Mouse (Mus musculus): Measurements from ENCODE around the gene Wdr45. TPM values are rescaled to one million over a fixed set of nuclear protein-coding genes. Genes with fewer than 3 reads are reported as not detected.
"Not testable (repeated sequence)": the region's sequence is repeated elsewhere in the genome, so short reads cannot be mapped to it uniquely, and the experiment has no call there.

The Wdr45 gene
- 32.1 and 32.8 TPM in 2 replicates for polyA plus RNA-seq (2014; fragmentation: Nextera tagmentation; extraction: Ambion mirVana)

- ATAC-seq (ENCODE audit: insufficient read depth) = peak; percentile 97
- peak within 1 kb of the TSS; percentile 61 for H3K4me2 ChIP-seq
- H3K9me3 ChIP-seq (ENCODE audit: low read depth, low read length); H3K9ac ChIP-seq; H3K27me3 ChIP-seq (ENCODE audit: insufficient read depth, low read length); H3K36me3 ChIP-seq (ENCODE audit: insufficient read depth); H3K4me1 ChIP-seq (ENCODE audit: insufficient read depth): not testable (repeated sequence)
- H3K4me3 ChIP-seq (ENCODE audit: low read depth, low read length) = peak within 1 kb of the TSS; percentile 32
- H3K27ac ChIP-seq (ENCODE audit: low read depth) = 0 out of 2 replicates have a peak within 1 kb of the TSS, but pooled peaks have one; percentile 33
- 10% methylated on average over 34 of the region's 60 CpGs for WGBS
- DNase-seq = peak; percentile 95
These were observed at the start of gene Wdr45 for GRCm38 (mm10) chrX:7714135-7714899. Gene Wdr45, plus strand, starts transcription at chrX:7714333.

GRCm38 (mm10) chrX:7664791-7665190, 49.3 kb upstream of the Wdr45 start:
- no peak overlapping the region for H3K4me3 ChIP-seq (ENCODE audit: low read depth, low read length)
- no peaks in the 10 kb centered on the region for H3K27me3 ChIP-seq (ENCODE audit: insufficient read depth, low read length)
- DNase-seq (no peak), ATAC-seq (ENCODE audit: insufficient read depth) (no peak)
- WGBS = 89% methylated on average over 11 of the region's 11 CpGs
- H3K27ac ChIP-seq (ENCODE audit: low read depth) = no peak overlapping the region
- TF ChIP-seq CTCF (IDR thresholded peaks at IDR 0.05; ENCODE audit: low read depth) = no peak
- peaks cover 16% of the 10 kb centered on the region for H3K36me3 ChIP-seq (ENCODE audit: insufficient read depth)
- no peaks in the 10 kb centered on the region for H3K9me3 ChIP-seq (ENCODE audit: low read depth, low read length)
- H3K4me2 ChIP-seq = no peak overlapping the region
- H3K4me1 ChIP-seq (ENCODE audit: insufficient read depth) = no peaks in the 10 kb centered on the region
- no peak overlapping the region for H3K9ac ChIP-seq

GRCm38 (mm10) chrX:7665739-7666502, 48.2 kb upstream of the Wdr45 start:
- no peak for ATAC-seq (ENCODE audit: insufficient read depth)
- H3K4me1 ChIP-seq (ENCODE audit: insufficient read depth) = no peaks in the 10 kb centered on the region
- H3K4me3 ChIP-seq (ENCODE audit: low read depth, low read length) = no peak overlapping the region
- 61% methylated on average over 21 of the region's 21 CpGs for WGBS
- no peak overlapping the region for H3K27ac ChIP-seq (ENCODE audit: low read depth)
- peaks cover 16% of the 10 kb centered on the region for H3K36me3 ChIP-seq (ENCODE audit: insufficient read depth)
- DNase-seq = no peak
- H3K9ac ChIP-seq = no peak overlapping the region
- H3K4me2 ChIP-seq = no peak overlapping the region
- no peaks in the 10 kb centered on the region for H3K9me3 ChIP-seq (ENCODE audit: low read depth, low read length)
- no peaks in the 10 kb centered on the region for H3K27me3 ChIP-seq (ENCODE audit: insufficient read depth, low read length)
- no peak for TF ChIP-seq CTCF (IDR thresholded peaks at IDR 0.05; ENCODE audit: low read depth)

GRCm38 (mm10) chrX:7670390-7670881, 43.7 kb upstream of the Wdr45 start:
- peak overlapping the region; percentile 62 for H3K9ac ChIP-seq
- H3K27ac ChIP-seq (ENCODE audit: low read depth) = peak overlapping the region; percentile 81; the same call in 1 of the 2 replicates
- H3K4me3 ChIP-seq (ENCODE audit: low read depth, low read length) = peak overlapping the region; percentile 49
- H3K27me3 ChIP-seq (ENCODE audit: insufficient read depth, low read length) = no peaks in the 10 kb centered on the region
- TF ChIP-seq CTCF (IDR thresholded peaks at IDR 0.05; ENCODE audit: low read depth) = no peak
- no peaks in the 10 kb centered on the region for H3K9me3 ChIP-seq (ENCODE audit: low read depth, low read length)
- H3K4me1 ChIP-seq (ENCODE audit: insufficient read depth) = no peaks in the 10 kb centered on the region
- H3K36me3 ChIP-seq (ENCODE audit: insufficient read depth) = peaks cover 16% of the 10 kb centered on the region
- H3K4me2 ChIP-seq = peak overlapping the region; percentile 57
- ATAC-seq (ENCODE audit: insufficient read depth) = peak; percentile 71
- WGBS = 11% methylated on average over 18 of the region's 19 CpGs
- DNase-seq = peak; percentile 75

- peak within 1 kb of the TSS; percentile 62 for H3K9ac ChIP-seq
- WGBS = 9% methylated on average over 35 of the region's 36 CpGs
- H3K4me2 ChIP-seq = peak within 1 kb of the TSS; percentile 57
- H3K27me3 ChIP-seq (ENCODE audit: insufficient read depth, low read length) = no peaks in the 10 kb centered on the region
- peak within 1 kb of the TSS; percentile 49 for H3K4me3 ChIP-seq (ENCODE audit: low read depth, low read length)
- H3K27ac ChIP-seq (ENCODE audit: low read depth) = peak within 1 kb of the TSS; percentile 81
- peak; percentile 48 for DNase-seq
- H3K4me1 ChIP-seq (ENCODE audit: insufficient read depth) = no peaks in the 10 kb centered on the region
- peak; percentile 54 for ATAC-seq (ENCODE audit: insufficient read depth)
- H3K9me3 ChIP-seq (ENCODE audit: low read depth, low read length) = no peaks in the 10 kb centered on the region
- peaks cover 14% of the 10 kb centered on the region for H3K36me3 ChIP-seq (ENCODE audit: insufficient read depth)
- no peak for TF ChIP-seq CTCF (IDR thresholded peaks at IDR 0.05; ENCODE audit: low read depth)
These were observed 43.1 kb upstream of the Wdr45 start, which contains the start of gene Plp2 for GRCm38 (mm10) chrX:7670921-7671623. Gene Plp2, minus strand, starts transcription at chrX:7671390.

- no peak for TF ChIP-seq CTCF (IDR thresholded peaks at IDR 0.05; ENCODE audit: low read depth)
- H3K4me2 ChIP-seq = 0 out of 2 replicates have a peak overlapping the region, but pooled peaks have one; percentile 57
- no peaks in the 10 kb centered on the region for H3K36me3 ChIP-seq (ENCODE audit: insufficient read depth)
- no peaks in the 10 kb centered on the region for H3K27me3 ChIP-seq (ENCODE audit: insufficient read depth, low read length)
- H3K9ac ChIP-seq = no peak overlapping the region
- ATAC-seq (ENCODE audit: insufficient read depth) (no peak), DNase-seq (no peak)
- H3K9me3 ChIP-seq (ENCODE audit: low read depth, low read length) = no peaks in the 10 kb centered on the region
- 33% methylated on average over 6 of the region's 6 CpGs for WGBS
- H3K4me1 ChIP-seq (ENCODE audit: insufficient read depth) = no peaks in the 10 kb centered on the region
- H3K27ac ChIP-seq (ENCODE audit: low read depth) = no peak overlapping the region
- no peak overlapping the region for H3K4me3 ChIP-seq (ENCODE audit: low read depth, low read length)
These were observed 41.4 kb upstream of the Wdr45 start for GRCm38 (mm10) chrX:7672739-7673138.
